Mouse (Mus musculus) spleen, adult 2 months (tissue): ENCODE results near the gene Cyp27b1.

Experiments
- CTCF ChIP-seq: fragments of 200-500 bp; IDR thresholded peaks from 2 replicates; pipeline ENCODE4 v1.5.1; 2011; ENCODE audit warnings: mild to moderate bottlenecking, inconsistent platforms; ENCODE audit not compliant: insufficient read depth, insufficient read length, insufficient replicate concordance; ENCODE audit errors: extremely low read depth
- POLR2A ChIP-seq: fragments of 200-500 bp; IDR thresholded peaks from 2 replicates; pipeline ENCODE4 v1.6.1; 2011; ENCODE audit warnings: low read depth, low read length, inconsistent platforms

- TF ChIP-seq POLR2A (no peak), CTCF (no peak)
Observed at GRCm38 (mm10) chr10:127002765-127003164, 45.3 kb upstream of the Cyp27b1 start.
